Mouse (Mus musculus): Measurements from ENCODE around the gene H2al1h.

H2al1h gene

DNA sequence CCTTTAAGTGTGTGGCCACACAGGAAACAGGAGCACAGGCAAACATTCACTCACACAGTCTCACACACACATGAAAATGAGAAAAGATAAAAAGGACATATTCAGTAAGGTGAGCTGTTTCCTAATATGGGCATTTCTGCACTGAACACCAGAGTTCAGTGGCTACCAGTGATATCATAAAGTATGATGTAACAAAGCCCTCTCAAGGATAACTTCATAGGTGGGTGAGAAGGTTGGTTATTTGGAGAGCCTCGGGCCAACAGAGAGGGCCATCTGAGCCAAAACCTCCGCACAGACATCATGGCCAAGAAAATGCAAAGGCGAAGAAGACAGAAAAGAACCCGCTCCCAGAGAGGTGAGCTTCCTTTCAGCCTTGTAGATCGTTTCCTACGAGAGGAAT is at the start of gene H2al1h:
Gene H2al1h, plus strand, starts transcription at position 301 of the 400 bp plus-strand sequence.
- WGBS = no CpG with 5 or more reads among the region's 6 CpGs

GRCm38 (mm10) chrX:11273190-11273589 is 48.1 kb upstream of the H2al1h start:
- 95% methylated on average over 3 of the region's 3 CpGs for WGBS

- 49% methylated on average over 6 of the region's 6 CpGs for WGBS
These were observed 44.2 kb upstream of the H2al1h start for GRCm38 (mm10) chrX:11277083-11277482.

- WGBS = 58% methylated on average over 2 of the region's 2 CpGs
These were observed 40.6 kb upstream of the H2al1h start for GRCm38 (mm10) chrX:11280741-11281140.

- WGBS = 68% methylated on average over 14 of the region's 14 CpGs
These were observed 32.9 kb upstream of the H2al1h start for GRCm38 (mm10) chrX:11288306-11288882.

- WGBS = 59% methylated on average over 4 of the region's 4 CpGs
These were observed 32.0 kb upstream of the H2al1h start for GRCm38 (mm10) chrX:11289244-11289643.

DNA sequence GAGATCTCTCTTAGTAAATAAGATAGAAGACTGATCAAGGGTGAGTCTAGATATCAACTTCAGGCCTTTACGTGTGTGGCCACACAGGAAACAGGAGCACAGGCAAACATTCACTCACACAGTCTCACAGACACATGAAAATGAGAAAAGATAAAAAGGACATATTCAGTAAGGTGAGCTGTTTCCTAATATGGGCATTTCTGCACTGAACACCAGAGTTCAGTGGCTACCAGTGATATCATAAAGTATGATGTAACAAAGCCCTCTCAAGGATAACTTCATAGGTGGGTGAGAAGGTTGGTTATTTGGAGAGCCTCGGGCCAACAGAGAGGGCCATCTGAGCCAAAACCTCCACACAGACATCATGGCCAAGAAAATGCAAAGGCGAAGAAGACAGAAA is 22.3 kb upstream of the H2al1h start, which contains the start of gene H2al1a:
Gene H2al1a, plus strand, starts transcription at position 301 of the 400 bp plus-strand sequence.
- no CpG with 5 or more reads among the region's 3 CpGs for WGBS

GRCm38 (mm10) chrX:11302132-11302531 is 19.2 kb upstream of the H2al1h start, which contains the start of gene H2al1b:
H2al1b (plus strand) TSS chrX:11302432.
- WGBS = 88% methylated on average over 1 of the region's 3 CpGs

DNA sequence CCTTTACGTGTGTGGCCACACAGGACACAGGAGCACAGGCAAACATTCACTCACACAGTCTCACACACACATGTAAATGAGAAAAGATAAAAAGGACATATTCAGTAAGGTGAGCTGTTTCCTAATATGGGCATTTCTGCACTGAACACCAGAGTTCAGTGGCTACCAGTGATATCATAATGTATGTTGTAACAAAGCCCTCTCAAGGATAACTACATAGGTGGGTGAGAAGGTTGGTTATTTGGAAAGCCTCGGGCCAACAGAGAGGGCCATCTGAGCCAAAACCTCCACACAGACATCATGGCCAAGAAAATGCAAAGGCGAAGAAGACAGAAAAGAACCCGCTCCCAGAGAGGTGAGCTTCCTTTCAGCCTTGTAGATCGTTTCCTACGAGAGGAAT is 15.9 kb upstream of the H2al1h start, which contains the start of gene H2al1c:
Gene H2al1c, plus strand, starts transcription at position 301 of the 400 bp plus-strand sequence.
- 86% methylated on average over 1 of the region's 6 CpGs for WGBS

DNA sequence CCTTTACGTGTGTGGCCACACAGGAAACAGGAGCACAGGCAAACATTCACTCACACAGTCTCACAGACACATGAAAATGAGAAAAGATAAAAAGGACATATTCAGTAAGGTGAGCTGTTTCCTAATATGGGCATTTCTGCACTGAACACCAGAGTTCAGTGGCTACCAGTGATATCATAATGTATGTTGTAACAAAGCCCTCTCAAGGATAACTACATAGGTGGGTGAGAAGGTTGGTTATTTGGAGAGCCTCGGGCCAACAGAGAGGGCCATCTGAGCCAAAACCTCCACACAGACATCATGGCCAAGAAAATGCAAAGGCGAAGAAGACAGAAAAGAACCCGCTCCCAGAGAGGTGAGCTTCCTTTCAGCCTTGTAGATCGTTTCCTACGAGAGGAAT is 12.8 kb upstream of the H2al1h start, which contains the start of gene H2al1d:
Gene H2al1d, plus strand, starts transcription at position 301 of the 400 bp plus-strand sequence.
- whole genome bisulfite sequencing = no CpG with 5 or more reads among the region's 6 CpGs

- no CpG with 5 or more reads among the region's 3 CpGs for WGBS
These were observed 9.7 kb upstream of the H2al1h start, which contains the start of gene H2al1e for GRCm38 (mm10) chrX:11311634-11312033. H2al1e (plus strand) TSS chrX:11311934.

DNA sequence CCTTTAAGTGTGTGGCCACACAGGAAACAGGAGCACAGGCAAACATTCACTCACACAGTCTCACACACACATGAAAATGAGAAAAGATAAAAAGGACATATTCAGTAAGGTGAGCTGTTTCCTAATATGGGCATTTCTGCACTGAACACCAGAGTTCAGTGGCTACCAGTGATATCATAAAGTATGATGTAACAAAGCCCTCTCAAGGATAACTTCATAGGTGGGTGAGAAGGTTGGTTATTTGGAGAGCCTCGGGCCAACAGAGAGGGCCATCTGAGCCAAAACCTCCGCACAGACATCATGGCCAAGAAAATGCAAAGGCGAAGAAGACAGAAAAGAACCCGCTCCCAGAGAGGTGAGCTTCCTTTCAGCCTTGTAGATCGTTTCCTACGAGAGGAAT is 6.4 kb upstream of the H2al1h start, which contains the start of gene H2al1f:
Gene H2al1f, plus strand, starts transcription at position 301 of the 400 bp plus-strand sequence.
- WGBS = no CpG with 5 or more reads among the region's 6 CpGs

- WGBS = no CpG with 5 or more reads among the region's 3 CpGs
These were observed 3.3 kb upstream of the H2al1h start, which contains the start of gene H2al1g for GRCm38 (mm10) chrX:11317956-11318355. H2al1g (plus strand) TSS chrX:11318256.

- WGBS = 92% methylated on average over 2 of the region's 5 CpGs
These were observed 3.1 kb downstream of the H2al1h start, which contains the start of gene H2al1i for GRCm38 (mm10) chrX:11324359-11324758. H2al1i (plus strand) TSS chrX:11324659.

DNA sequence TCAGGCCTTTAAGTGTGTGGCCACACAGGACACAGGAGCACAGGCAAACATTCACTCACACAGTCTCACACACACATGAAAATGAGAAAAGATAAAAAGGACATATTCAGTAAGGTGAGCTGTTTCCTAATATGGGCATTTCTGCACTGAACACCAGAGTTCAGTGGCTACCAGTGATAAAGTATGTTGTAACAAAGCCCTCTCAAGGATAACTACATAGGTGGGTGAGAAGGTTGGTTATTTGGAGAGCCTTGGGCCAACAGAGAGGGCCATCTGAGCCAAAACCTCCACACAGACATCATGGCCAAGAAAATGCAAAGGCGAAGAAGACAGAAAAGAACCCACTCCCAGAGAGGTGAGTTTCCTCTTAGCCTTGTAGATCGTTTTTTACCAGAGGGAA is 6.2 kb downstream of the H2al1h start, which contains the start of gene H2al1j:
Gene H2al1j, plus strand, starts transcription at position 301 of the 400 bp plus-strand sequence.
- WGBS = 96% methylated on average over 2 of the region's 2 CpGs

DNA sequence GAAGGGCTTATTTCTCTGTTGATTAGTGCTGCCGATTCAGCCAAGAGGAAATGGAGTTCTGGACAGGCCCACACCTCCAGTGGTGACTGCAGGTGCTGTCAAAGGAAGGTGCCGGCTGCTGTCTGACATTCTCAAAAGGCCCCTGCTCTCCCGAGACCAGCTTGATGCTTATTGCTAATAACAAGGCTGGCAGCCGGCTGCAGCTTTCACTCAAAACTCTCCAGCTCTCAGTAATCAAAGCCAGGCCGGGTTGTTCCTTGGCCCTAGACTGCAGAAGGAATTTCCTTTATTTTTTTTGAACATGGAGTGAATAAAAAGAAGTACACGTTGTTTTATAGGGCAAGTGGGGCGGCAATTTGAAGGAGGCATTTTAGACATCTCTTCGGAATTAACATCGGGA is 24.5 kb downstream of the H2al1h start:
- 68% methylated on average over 9 of the region's 9 CpGs for WGBS

DNA sequence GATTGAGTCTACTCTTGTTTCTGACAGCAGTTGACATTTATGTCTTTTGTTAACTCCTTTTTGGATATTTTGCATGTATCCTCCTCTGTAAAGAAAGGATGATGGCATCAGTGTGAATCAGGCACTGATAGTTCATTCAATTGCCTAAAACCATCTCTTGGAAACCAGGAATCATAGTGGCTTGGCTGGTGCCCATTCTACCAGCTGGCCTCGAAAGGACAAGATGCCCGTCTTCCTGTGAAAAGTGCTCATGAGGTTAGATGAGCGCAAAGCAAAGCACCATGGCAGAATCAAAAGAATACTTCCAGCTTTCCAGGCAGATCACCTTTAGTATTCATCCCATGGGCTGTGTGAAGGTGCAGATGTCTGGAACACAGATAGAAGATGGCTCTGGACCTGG is 25.5 kb downstream of the H2al1h start:
- WGBS = 83% methylated on average over 3 of the region's 3 CpGs

DNA sequence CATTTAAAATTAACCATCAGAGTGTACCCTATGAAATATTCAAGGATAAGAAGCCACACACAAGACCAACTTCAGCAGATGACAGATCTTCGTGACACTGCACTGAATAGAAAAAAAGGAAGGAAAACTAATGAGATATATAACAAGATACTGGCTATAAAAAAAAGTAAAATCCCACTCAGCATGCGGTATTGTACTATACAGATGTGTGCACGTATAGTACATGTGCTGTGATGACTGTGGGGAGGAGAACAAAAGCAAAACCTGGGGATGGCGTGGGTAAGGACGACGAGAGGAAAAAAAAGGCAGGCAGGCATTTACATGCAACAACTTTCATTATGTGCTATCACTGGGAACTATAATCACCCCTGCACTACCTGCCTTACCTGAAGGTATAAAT is 39.5 kb downstream of the H2al1h start:
- 86% methylated on average over 6 of the region's 6 CpGs for WGBS

DNA sequence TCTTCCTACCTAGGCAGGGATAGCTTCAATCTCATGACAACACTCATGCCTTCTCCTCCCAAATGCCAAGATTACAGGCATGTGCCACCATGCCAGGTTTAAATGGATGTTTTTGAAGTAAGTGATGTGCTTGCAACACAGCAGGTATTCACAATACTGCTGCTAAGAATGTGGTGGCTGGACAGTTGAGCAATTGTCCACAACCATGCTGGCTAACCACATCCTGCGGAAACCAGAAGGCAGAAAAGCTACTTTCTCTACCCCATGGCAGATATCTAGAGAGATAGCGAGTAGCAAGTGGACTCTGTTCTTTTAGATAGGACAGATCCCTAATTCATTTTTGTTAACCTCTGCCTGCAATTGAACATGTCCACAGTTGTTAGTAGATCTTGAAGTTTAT is 40.0 kb downstream of the H2al1h start:
- WGBS = 91% methylated on average over 2 of the region's 2 CpGs

- WGBS = 58% methylated on average over 6 of the region's 6 CpGs
These were observed 42.6 kb downstream of the H2al1h start for GRCm38 (mm10) chrX:11363890-11364289.

- WGBS = 56% methylated on average over 12 of the region's 12 CpGs
These were observed 43.9 kb downstream of the H2al1h start for GRCm38 (mm10) chrX:11365151-11365550.
